8 mouse cellular contexts compared by ENCODE assay signal in the genomic region with DNA sequence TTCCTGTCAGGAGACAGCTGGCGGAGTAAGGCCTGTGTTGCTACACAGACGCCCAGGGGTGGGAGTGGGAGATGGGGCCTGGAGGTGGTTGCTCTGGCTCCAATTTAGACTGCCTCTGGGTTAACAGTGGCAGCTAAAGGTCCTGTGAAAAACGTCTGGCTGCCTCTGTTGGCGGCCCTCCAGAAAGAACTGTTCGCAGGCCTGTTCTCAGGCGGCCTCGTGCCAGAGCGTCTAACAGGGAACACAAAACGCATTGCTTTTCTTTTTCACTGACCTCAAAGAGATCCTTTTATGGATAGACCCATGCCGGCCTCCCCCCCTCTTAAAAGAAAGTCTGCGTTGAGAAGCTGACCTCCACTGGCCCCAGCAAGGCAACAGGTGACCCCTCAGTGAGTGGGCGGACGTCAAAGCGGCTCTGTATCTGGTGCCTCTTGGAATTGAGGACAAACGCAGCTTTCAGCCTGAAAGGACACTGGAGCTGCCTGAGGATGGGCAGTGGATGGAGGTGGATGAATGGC.
DNase-seq lines count a peak whose midpoint lies in the region; ATAC-seq and TF ChIP-seq lines count a peak whose summit lies in the region.

No protein-coding gene starts in this region.

- H3K4me3 ChIP-seq in lung, adult 2 months (replicated peaks; ENCODE audit: extremely low read depth, low read depth, low read length), result no peak overlapping the region

- ATAC-seq in monocyte, adult 5-6 weeks (replicated peaks; ENCODE audit: insufficient number of reproducible peaks, low FRiP score, low TSS enrichment, poor library complexity, severe bottlenecking), result no peak

- no peaks in the 10 kb centered on the region for H3K4me1 ChIP-seq in lung, adult 2 months (ENCODE audit: control insufficient read depth, insufficient read depth, low read length)

- intact Hi-C loops in heart, postnatal 25 days (cut with DNase I), result no loop called here

- no peak for TF ChIP-seq CTCF in lung, adult 2 months (IDR thresholded peaks at IDR 0.05; ENCODE audit: insufficient read depth, low read length)

- DNase-seq in ZHBTc4 (ENCODE audit: low read depth, low spot score), result peak; percentile 15
- DNase-seq in cerebellum, postnatal 10 days, result peak; percentile 81 to 84
- peak; percentile 69 to 73 for DNase-seq in frontal cortex, postnatal 10 days (ENCODE audit: low spot score in 2 of 2)
- DNase-seq in heart, postnatal 25 days (ENCODE audit: low spot score), result peak; percentile 19
- peak; percentile 65 to 73 for DNase-seq in kidney, postnatal 4 days
- DNase-seq in lung, adult 2 months, result peak; percentile 12
- DNase-seq in right cerebral cortex, postnatal 25 days, result peak; percentile 23

- TF ChIP-seq POLR2A in lung, adult 2 months (IDR thresholded peaks at IDR 0.05; ENCODE audit: borderline replicate concordance, extremely low read depth, low read depth, low read length), result no peak

- 40% methylated on average over 15 of the region's 15 CpGs for WGBS in lung, adult 2 months

Comparison
In these comparisons a context has a peak if more than half of its experiments do, and no peak if none do; other contexts are left out.
1. DNase-seq: peak in every context shown above with its lines; median percentile 82 in cerebellum, postnatal 10 days; 71 in frontal cortex, postnatal 10 days; 69 in kidney, postnatal 4 days; 23 in right cerebral cortex, postnatal 25 days; 19 in heart, postnatal 25 days; 15 in ZHBTc4; 12 in lung, adult 2 months.